Mouse (Mus musculus) neural tube, embryonic 14.5 days (tissue): ENCODE results near the gene Ucp2. TPM values are rescaled to one million over a fixed set of nuclear protein-coding genes. Genes with fewer than 3 reads are reported as not detected.

Experiments used
- ATAC-seq: fragments of 200-750 bp; cut with Nextera tagmentation; 2 replicates; pipeline ENCODE4 v1.8.0; 2017; ENCODE audit warnings: low read depth, mild to moderate bottlenecking, moderate TSS enrichment, moderate library complexity
- H3K27ac ChIP-seq: fragments of 300-500 bp; sonication (generic); 2 replicates; pipeline ENCODE4 v1.5.1; 2014; ENCODE audit warnings: low read depth, mild to moderate bottlenecking, control low read depth, low read length, moderate library complexity, mixed read lengths
- H3K27me3 ChIP-seq: fragments of 300-500 bp; sonication (generic); 2 replicates; pipeline ENCODE4 v1.6.1; 2014; ENCODE audit warnings: low read length; ENCODE audit not compliant: control insufficient read depth, insufficient read depth
- H3K36me3 ChIP-seq: fragments of 300-500 bp; sonication (generic); 2 replicates; pipeline ENCODE4 v1.6.1; 2014; ENCODE audit warnings: low read length, mixed read lengths; ENCODE audit not compliant: control insufficient read depth, insufficient read depth
- H3K4me1 ChIP-seq: fragments of 300-500 bp; sonication (generic); 2 replicates; pipeline ENCODE4 v1.6.1; 2014; ENCODE audit warnings: low read length; ENCODE audit not compliant: control insufficient read depth, insufficient read depth
- H3K4me2 ChIP-seq: fragments of 300-500 bp; sonication (generic); 2 replicates; pipeline ENCODE4 v1.6.1; 2014; ENCODE audit warnings: mild to moderate bottlenecking, low read depth, low read length, control low read depth
- H3K4me3 ChIP-seq: fragments of 300-500 bp; sonication (generic); 2 replicates; pipeline ENCODE4 v1.5.1; 2014; ENCODE audit warnings: low read depth, low read length, control low read depth, mixed read lengths
- H3K9ac ChIP-seq: fragments of 300-500 bp; sonication (generic); replicated peaks from 2 replicates; pipeline ENCODE4 v1.6.1; 2014; ENCODE audit warnings: low read depth, mild to moderate bottlenecking, control low read depth, low read length, mixed read lengths
- H3K9me3 ChIP-seq: fragments of 300-500 bp; sonication (generic); 2 replicates; pipeline ENCODE4 v1.6.1; 2016; ENCODE audit warnings: low read length; ENCODE audit not compliant: control insufficient read depth
- WGBS: fragments of 180-500 bp; shearing (Covaris S2); extraction: QIAGEN DNeasy Blood & Tissue Kit; methylation state at CpG from one replicate; pipeline ENCODE4 v1.1.7; 2014; 5-methylcytosine and 5-hydroxymethylcytosine counted together
- polyA plus RNA-seq: library from polyadenylated mRNA; unstranded; fragments of >200 nt; fragmentation: Nextera tagmentation; extraction: Ambion mirVana; gene quantifications from 2 replicates; pipeline ENCODE4 v1.2.1, GENCODE M21; 2014

Ucp2 gene
- polyA plus RNA-seq, 1 experiment from 2014 or later: 47.8 TPM

- no peak overlapping the region for H3K4me2 ChIP-seq
- no peak overlapping the region for H3K9ac ChIP-seq
- H3K4me1 ChIP-seq: no peaks in the 10 kb centered on the region
- no peaks in the 10 kb centered on the region for H3K9me3 ChIP-seq
- H3K4me3 ChIP-seq: no peak overlapping the region
- WGBS: 88% methylated on average over 13 of the region's 13 CpGs
- no peak for ATAC-seq
- H3K27me3 ChIP-seq: no peaks in the 10 kb centered on the region
- no peaks in the 10 kb centered on the region for H3K36me3 ChIP-seq
- no peak overlapping the region for H3K27ac ChIP-seq
Observed at GRCm38 (mm10) chr7:100504740-100505487, 11.8 kb downstream of the Ucp2 start.

DNA sequence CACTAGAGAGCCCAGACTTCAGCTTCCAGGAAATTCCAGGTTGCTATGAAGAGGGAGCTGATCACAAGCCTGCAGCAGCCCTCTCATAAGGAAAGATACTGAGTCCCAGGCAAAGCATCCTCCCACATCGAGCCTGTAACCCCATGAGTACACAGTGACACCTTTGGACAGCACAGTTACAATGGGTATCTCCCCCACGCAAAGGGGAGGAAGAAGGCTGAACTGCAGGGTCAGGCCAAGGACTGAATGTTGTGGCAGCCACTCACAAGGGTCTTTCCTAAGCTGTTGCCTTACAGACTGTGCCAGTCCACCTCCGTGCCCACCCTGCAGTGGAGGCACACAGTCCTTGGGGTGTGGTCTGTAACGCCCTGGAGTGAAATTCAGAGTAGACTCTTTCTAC is 13.4 kb downstream of the Ucp2 start:
- ATAC-seq: no peak
- no peaks in the 10 kb centered on the region for H3K4me1 ChIP-seq
- no peak overlapping the region for H3K4me3 ChIP-seq
- 73% methylated on average over 4 of the region's 4 CpGs for WGBS
- H3K36me3 ChIP-seq: no peaks in the 10 kb centered on the region
- no peaks in the 10 kb centered on the region for H3K9me3 ChIP-seq
- no peak overlapping the region for H3K4me2 ChIP-seq
- no peaks in the 10 kb centered on the region for H3K27me3 ChIP-seq
- no peak overlapping the region for H3K27ac ChIP-seq
- no peak overlapping the region for H3K9ac ChIP-seq

DNA sequence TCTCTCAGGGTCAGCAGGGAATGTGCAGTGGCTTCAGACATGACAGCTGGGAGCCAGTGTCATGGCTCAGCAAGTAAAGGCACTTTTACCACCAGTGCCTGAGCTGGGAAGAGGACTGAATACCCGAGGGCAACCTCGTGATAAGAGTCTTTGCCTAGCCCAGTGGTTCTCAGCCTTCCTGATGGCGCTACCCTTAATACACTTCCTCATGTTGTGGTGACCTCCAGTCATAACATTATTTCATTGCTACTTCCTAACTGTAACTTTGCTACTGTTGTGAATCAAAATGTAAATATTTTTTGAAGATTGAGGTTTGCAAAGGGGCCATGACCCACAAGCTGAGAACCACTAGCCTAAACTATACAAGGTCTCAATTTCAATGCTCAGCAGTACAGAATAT is 15.5 kb downstream of the Ucp2 start:
- ATAC-seq: no peak

GRCm38 (mm10) chr7:100511602-100512001 is 18.5 kb downstream of the Ucp2 start:
- Histone ChIP-seq H3K36me3 (no peaks in the 10 kb centered on the region), H3K4me2 (no peak overlapping the region), H3K27ac (no peak overlapping the region), H3K9ac (no peak overlapping the region), H3K4me3 (no peak overlapping the region), H3K9me3 (no peaks in the 10 kb centered on the region), H3K4me1 (no peaks in the 10 kb centered on the region), H3K27me3 (no peaks in the 10 kb centered on the region)
- no peak for ATAC-seq
- 89% methylated on average over 8 of the region's 8 CpGs for WGBS

More for the DNA sequence above, 15.5 kb downstream of the Ucp2 start:
- Histone ChIP-seq H3K9me3 (no peaks in the 10 kb centered on the region), H3K27me3 (no peaks in the 10 kb centered on the region), H3K27ac (no peak overlapping the region), H3K36me3 (no peaks in the 10 kb centered on the region), H3K4me1 (no peaks in the 10 kb centered on the region), H3K4me2 (no peak overlapping the region), H3K4me3 (no peak overlapping the region), H3K9ac (no peak overlapping the region)
- 43% methylated on average over 3 of the region's 3 CpGs for WGBS

DNA sequence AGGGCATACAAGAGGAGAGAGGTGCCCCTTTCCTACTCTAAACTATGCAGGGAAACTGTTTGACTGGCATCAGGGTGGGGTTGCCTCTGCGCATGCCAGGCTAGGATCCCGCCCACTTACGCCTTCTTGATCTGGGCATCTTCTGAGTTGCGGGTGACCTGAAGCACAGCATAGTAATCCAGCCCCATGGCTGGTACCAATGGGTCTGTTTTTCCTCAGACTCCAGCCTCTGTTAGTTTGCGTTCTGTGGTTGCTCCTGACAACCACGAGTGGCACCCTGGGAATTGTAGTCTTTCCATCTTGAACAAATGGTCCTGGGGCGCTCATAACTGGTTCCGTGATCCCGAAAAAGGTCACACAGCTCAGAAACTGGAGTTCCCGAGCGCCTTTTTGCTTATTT is 21.4 kb downstream of the Ucp2 start, which contains the start of gene Dnajb13:
Gene Dnajb13, minus strand, starts transcription at position 388 of the 400 bp plus-strand sequence.
- ATAC-seq: peak; percentile 38; the same call in 1 of the 2 replicates
- Histone ChIP-seq H3K4me2 (0 out of 2 replicates have a peak within 1 kb of the TSS, but pooled peaks have one; percentile 11), H3K36me3 (no peaks in the 10 kb centered on the region), H3K27me3 (no peaks in the 10 kb centered on the region), H3K27ac (no peak within 1 kb of the TSS), H3K9ac (no peak within 1 kb of the TSS), H3K4me3 (no peak within 1 kb of the TSS), H3K9me3 (no peaks in the 10 kb centered on the region), H3K4me1 (no peaks in the 10 kb centered on the region)
- 43% methylated on average over 11 of the region's 11 CpGs for WGBS

GRCm38 (mm10) chr7:100520204-100520603 is 27.1 kb downstream of the Ucp2 start:
- H3K27me3 ChIP-seq: no peaks in the 10 kb centered on the region
- no peak overlapping the region for H3K27ac ChIP-seq
- H3K9ac ChIP-seq: no peak overlapping the region
- no peaks in the 10 kb centered on the region for H3K36me3 ChIP-seq
- 69% methylated on average over 7 of the region's 7 CpGs for WGBS
- H3K4me2 ChIP-seq: no peak overlapping the region
- no peaks in the 10 kb centered on the region for H3K4me1 ChIP-seq
- H3K4me3 ChIP-seq: no peak overlapping the region
- no peaks in the 10 kb centered on the region for H3K9me3 ChIP-seq
- no peak for ATAC-seq

GRCm38 (mm10) chr7:100520663-100521285 is 27.6 kb downstream of the Ucp2 start:
- Histone ChIP-seq H3K36me3 (no peaks in the 10 kb centered on the region), H3K4me1 (no peaks in the 10 kb centered on the region), H3K9ac (no peak overlapping the region), H3K9me3 (no peaks in the 10 kb centered on the region), H3K27ac (no peak overlapping the region), H3K4me2 (no peak overlapping the region), H3K4me3 (no peak overlapping the region), H3K27me3 (no peaks in the 10 kb centered on the region)
- 23% methylated on average over 10 of the region's 10 CpGs for WGBS
- ATAC-seq: peak; percentile 70

DNA sequence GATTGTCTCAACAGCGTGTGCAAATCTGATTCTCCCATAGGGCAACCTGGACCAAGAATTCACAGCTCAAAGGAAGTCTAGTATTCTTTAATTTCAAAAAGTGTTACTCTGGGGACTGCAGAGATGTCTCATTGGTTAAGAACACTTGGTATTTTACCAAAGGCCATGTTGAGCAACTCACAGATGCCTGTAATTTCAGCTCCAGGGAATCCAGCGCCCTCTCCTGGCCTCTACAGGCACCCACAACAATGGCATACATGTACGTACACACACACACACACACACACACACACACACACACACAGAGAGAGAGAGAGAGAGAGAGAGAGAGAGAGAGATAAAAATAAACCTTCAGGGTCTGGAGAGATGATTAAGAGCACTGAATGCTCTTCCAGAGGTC is 29.1 kb downstream of the Ucp2 start:
- Histone ChIP-seq H3K4me2 (no peak overlapping the region), H3K9ac (no peak overlapping the region), H3K27me3 (no peaks in the 10 kb centered on the region), H3K36me3 (no peaks in the 10 kb centered on the region), H3K9me3 (no peaks in the 10 kb centered on the region), H3K4me3 (no peak overlapping the region), H3K4me1 (no peaks in the 10 kb centered on the region), H3K27ac (no peak overlapping the region)
- 88% methylated on average over 3 of the region's 3 CpGs for WGBS
- ATAC-seq: no peak

DNA sequence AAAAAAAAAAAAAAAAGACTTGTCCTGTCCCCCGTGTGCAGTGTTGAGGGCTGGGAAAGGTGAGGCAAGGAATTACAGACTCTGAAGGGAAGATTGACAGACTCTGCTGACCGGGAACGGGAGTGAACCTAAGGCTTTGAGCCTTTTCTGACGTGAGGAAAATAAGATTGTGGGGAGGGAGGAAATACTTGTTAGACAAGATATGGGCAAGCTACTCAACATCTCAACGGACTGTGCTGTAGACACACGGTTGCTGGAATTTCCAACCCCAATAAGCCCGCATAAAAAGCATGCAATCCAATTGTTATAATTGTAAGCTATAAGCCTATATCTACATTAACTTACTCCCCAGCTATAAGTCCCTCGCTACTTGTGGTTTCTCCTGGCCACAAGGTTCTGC is 31.5 kb downstream of the Ucp2 start:
- 81% methylated on average over 8 of the region's 8 CpGs for WGBS
- H3K4me2 ChIP-seq: no peak overlapping the region
- H3K9ac ChIP-seq: no peak overlapping the region
- H3K4me1 ChIP-seq: no peaks in the 10 kb centered on the region
- ATAC-seq: no peak
- no peaks in the 10 kb centered on the region for H3K27me3 ChIP-seq
- H3K27ac ChIP-seq: no peak overlapping the region
- no peak overlapping the region for H3K4me3 ChIP-seq
- H3K9me3 ChIP-seq: no peaks in the 10 kb centered on the region
- H3K36me3 ChIP-seq: no peaks in the 10 kb centered on the region
